Mouse (Mus musculus) embryonic facial prominence, embryonic 12.5 days (tissue): ENCODE data around the gene Fgf13. TPM values are rescaled to one million over a fixed set of nuclear protein-coding genes. Genes with fewer than 3 reads are reported as not detected.

ENCODE experiments used
- ATAC-seq: fragments of 200-750 bp; cut with Nextera tagmentation; 2 replicates; pipeline ENCODE4 v1.8.0; 2017; ENCODE audit not compliant: insufficient number of reproducible peaks, insufficient read depth, low FRiP score, low TSS enrichment
- H3K27ac ChIP-seq: fragments of 300-500 bp; sonication (generic); 2 replicates; pipeline ENCODE4 v1.5.1; 2016; ENCODE audit warnings: mild to moderate bottlenecking
- H3K27me3 ChIP-seq: fragments of 300-500 bp; sonication (generic); 2 replicates; pipeline ENCODE4 v1.6.1; 2016; ENCODE audit warnings: mild to moderate bottlenecking, moderate library complexity
- H3K36me3 ChIP-seq: fragments of 300-500 bp; sonication (generic); 2 replicates; pipeline ENCODE4 v1.6.1; 2016; ENCODE audit warnings: mild to moderate bottlenecking
- H3K4me1 ChIP-seq: fragments of 300-500 bp; sonication (generic); 2 replicates; pipeline ENCODE4 v1.6.1; 2016
- H3K4me2 ChIP-seq: fragments of 300-500 bp; sonication (generic); replicated peaks from 2 replicates; pipeline ENCODE4 v1.6.1; 2016; ENCODE audit warnings: mild to moderate bottlenecking, moderate library complexity
- H3K4me3 ChIP-seq: fragments of 300-500 bp; sonication (generic); 2 replicates; pipeline ENCODE4 v1.5.1; 2016; ENCODE audit warnings: mild to moderate bottlenecking
- H3K9ac ChIP-seq: fragments of 300-500 bp; sonication (generic); 2 replicates; pipeline ENCODE4 v1.6.1; 2016; ENCODE audit warnings: mild to moderate bottlenecking, moderate library complexity
- H3K9me3 ChIP-seq: fragments of 300-500 bp; sonication (generic); 2 replicates; pipeline ENCODE4 v1.6.1; 2016; ENCODE audit warnings: mild to moderate bottlenecking, moderate library complexity
- WGBS: fragments of 180-500 bp; shearing (Covaris S2); methylation state at CpG from one replicate; pipeline ENCODE4 v1.1.7; 2016; 5-methylcytosine and 5-hydroxymethylcytosine counted together
- microRNA counts: library from miRNA; unstranded; fragments of <30 nt; microRNA quantifications from one replicate; lab custom pipeline; 2017
- microRNA-seq: library from miRNA; unstranded; fragments of <30 nt; microRNA quantifications from one replicate; pipeline ENCODE4, GENCODE M21; 2017
- polyA plus RNA-seq: library from polyadenylated mRNA; unstranded; fragments of >200 nt; fragmentation: Nextera tagmentation; extraction: Ambion mirVana; gene quantifications from 2 replicates; pipeline ENCODE4 v1.2.1, GENCODE M21; 2016

Gene Fgf13
- polyA plus RNA-seq, 1 experiment from 2014 or later: 37.6 TPM

GRCm38 (mm10) chrX:59085928-59086327 lies 481.9 kb downstream of the Fgf13 start:
- H3K4me3 ChIP-seq: no peak overlapping the region
- ATAC-seq: no peak
- no peaks in the 10 kb centered on the region for H3K4me1 ChIP-seq
- no peak overlapping the region for H3K9ac ChIP-seq
- WGBS: 92% methylated on average over 3 of the region's 3 CpGs
- no peak overlapping the region for H3K4me2 ChIP-seq
- no peak overlapping the region for H3K27ac ChIP-seq
- no peaks in the 10 kb centered on the region for H3K36me3 ChIP-seq
- no peaks in the 10 kb centered on the region for H3K9me3 ChIP-seq
- no peaks in the 10 kb centered on the region for H3K27me3 ChIP-seq

GRCm38 (mm10) chrX:59080427-59080826 lies 487.4 kb downstream of the Fgf13 start:
- ATAC-seq: no peak
- no peaks in the 10 kb centered on the region for H3K4me1 ChIP-seq
- no peak overlapping the region for H3K9ac ChIP-seq
- no peak overlapping the region for H3K4me2 ChIP-seq
- H3K9me3 ChIP-seq: no peaks in the 10 kb centered on the region
- no peak overlapping the region for H3K27ac ChIP-seq
- no peaks in the 10 kb centered on the region for H3K36me3 ChIP-seq
- no peaks in the 10 kb centered on the region for H3K27me3 ChIP-seq
- no peak overlapping the region for H3K4me3 ChIP-seq

GRCm38 (mm10) chrX:59072083-59072482 lies 495.8 kb downstream of the Fgf13 start:
- Histone ChIP-seq H3K36me3 (no peaks in the 10 kb centered on the region), H3K4me2 (no peak overlapping the region), H3K27ac (no peak overlapping the region), H3K4me1 (no peaks in the 10 kb centered on the region), H3K27me3 (no peaks in the 10 kb centered on the region), H3K9me3 (no peaks in the 10 kb centered on the region), H3K9ac (no peak overlapping the region), H3K4me3 (no peak overlapping the region)
- WGBS: 86% methylated on average over 3 of the region's 3 CpGs
- ATAC-seq: no peak

- WGBS: 84% methylated on average over 4 of the region's 4 CpGs
- H3K4me2 ChIP-seq: no peak overlapping the region
- H3K4me3 ChIP-seq: no peak overlapping the region
- ATAC-seq: no peak
- H3K9me3 ChIP-seq: no peaks in the 10 kb centered on the region
- H3K4me1 ChIP-seq: no peaks in the 10 kb centered on the region
- no peaks in the 10 kb centered on the region for H3K27me3 ChIP-seq
- no peak overlapping the region for H3K9ac ChIP-seq
- H3K27ac ChIP-seq: no peak overlapping the region
- no peaks in the 10 kb centered on the region for H3K36me3 ChIP-seq
These were observed 504.7 kb downstream of the Fgf13 start for GRCm38 (mm10) chrX:59063157-59063556.

- WGBS: 79% methylated on average over 1 of the region's 1 CpGs
These were observed 532.9 kb downstream of the Fgf13 start for GRCm38 (mm10) chrX:59034969-59035368.

More at GRCm38 (mm10) chrX:59034969-59035368, 532.9 kb downstream of the Fgf13 start:
- H3K36me3 ChIP-seq: no peaks in the 10 kb centered on the region
- H3K9ac ChIP-seq: no peak overlapping the region
- H3K4me3 ChIP-seq: no peak overlapping the region
- no peak overlapping the region for H3K4me2 ChIP-seq
- H3K9me3 ChIP-seq: no peaks in the 10 kb centered on the region
- ATAC-seq: no peak
- no peak overlapping the region for H3K27ac ChIP-seq
- no peaks in the 10 kb centered on the region for H3K4me1 ChIP-seq
- H3K27me3 ChIP-seq: no peaks in the 10 kb centered on the region

MicroRNAs encoded within 50 kb of the gene (microRNA counts, 519-probe panel; counts per million panel counts)
- 460 counts per million, percentile 65 among the panel's probes with 10 or more counts for microRNA mmu-miR-504 (lab: Ali Mortazavi, UCI)

Small RNA genes within 50 kb of the gene (microRNA-seq; reads per million reads assigned to microRNA genes)
- 10.2 reads per million, percentile 27 among the genes with 10 or more reads in this experiment for gene Mir504
